ENCODE assay signal across 16 mouse cellular contexts in the genomic region with DNA sequence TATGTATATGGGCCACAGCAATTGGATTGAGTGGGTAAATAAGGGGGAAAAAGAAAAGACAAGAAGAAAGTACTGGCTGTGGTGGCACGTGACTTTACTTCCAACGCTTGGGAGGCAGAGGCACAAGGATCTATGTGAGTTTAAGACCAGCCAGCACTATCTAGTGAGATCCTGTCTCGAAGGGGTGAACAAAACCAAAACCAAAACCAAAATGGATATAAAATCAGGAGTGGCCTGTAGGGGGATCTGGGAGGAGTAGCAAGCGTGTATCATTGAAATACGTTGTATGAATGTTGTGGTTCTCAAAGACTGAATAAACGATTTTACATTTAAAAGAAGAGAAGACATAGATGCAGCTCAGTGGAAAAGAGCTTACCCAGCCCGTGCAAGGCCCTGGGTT. TPM values are rescaled to one million over a fixed set of nuclear protein-coding genes. Genes with fewer than 3 reads are reported as not detected.
DNase-seq lines count a peak whose midpoint lies in the region; ATAC-seq and TF ChIP-seq lines count a peak whose summit lies in the region.
"Had no signal": no experiment of that assay in that cellular context is flagged by ENCODE, and none has a peak within 500 bp of the region (broad histone marks: within the 10 kb centered on the region; RNA-seq: fewer than 3 reads in every experiment).

No protein-coding gene starts in this region.

- no peaks in the 10 kb centered on the region for H3K9me3 ChIP-seq in intestine, postnatal 0 days (ENCODE audit: control insufficient read depth)
- no peaks in the 10 kb centered on the region for H3K9me3 ChIP-seq in intestine, embryonic 16.5 days (ENCODE audit: control insufficient read depth, low read length)
- H3K9me3 ChIP-seq in stomach, postnatal 0 days (ENCODE audit: control insufficient read depth, low read length): no peaks in the 10 kb centered on the region
- H3K9me3 ChIP-seq: embryonic facial prominence, embryonic 15.5 days; heart, embryonic 10.5 days; hindbrain, embryonic 10.5 days; midbrain, embryonic 12.5 days had no signal

- peaks cover 8% of the 10 kb centered on the region; the same call in 1 of the 2 replicates for H3K36me3 ChIP-seq in intestine, postnatal 0 days (ENCODE audit: control insufficient read depth, insufficient read depth)
- no peaks in the 10 kb centered on the region for H3K36me3 ChIP-seq in intestine, embryonic 16.5 days (ENCODE audit: control insufficient read depth, insufficient read depth, low read length)
- H3K36me3 ChIP-seq in stomach, postnatal 0 days (ENCODE audit: control insufficient read depth, insufficient read depth, low read length): peaks cover 4% of the 10 kb centered on the region; the same call in 1 of the 2 replicates
- H3K36me3 ChIP-seq: midbrain, embryonic 12.5 days had no signal

- H3K4me1 ChIP-seq in intestine, postnatal 0 days (replicated peaks; ENCODE audit: control insufficient read depth, insufficient read depth, low read length): no peaks in the 10 kb centered on the region
- no peaks in the 10 kb centered on the region for H3K4me1 ChIP-seq in intestine, embryonic 16.5 days (ENCODE audit: control insufficient read depth, insufficient read depth, low read length)
- no peaks in the 10 kb centered on the region for H3K4me1 ChIP-seq in stomach, postnatal 0 days (replicated peaks; ENCODE audit: control insufficient read depth, insufficient read depth)

- ATAC-seq in intestine, postnatal 0 days: no peak
- ATAC-seq in intestine, embryonic 16.5 days: no peak
- ATAC-seq in common myeloid progenitor, adult 5-6 weeks (replicated peaks; ENCODE audit: low read depth, poor library complexity, severe bottlenecking): peak; percentile 74
- ATAC-seq in stomach, postnatal 0 days (ENCODE audit: low FRiP score, low TSS enrichment): no peak
- ATAC-seq: forebrain, embryonic 14.5 days had no signal

- DNase-seq in lung, postnatal 36 days: peak; percentile 45
- no peak for DNase-seq in lung, adult 18-20 months
- DNase-seq in stomach, postnatal 0 days (ENCODE audit: low spot score): no peak
- DNase-seq in cerebellum, postnatal 25 days: no peak
- DNase-seq: cerebellum, adult 11 months; kidney, adult 18-20 months; right cerebral cortex, postnatal 4 days had no signal

- no peak for TF ChIP-seq EP300 in stomach, postnatal 0 days (optimal IDR thresholded peaks at IDR 0.05)

- H3K4me2 ChIP-seq in intestine, postnatal 0 days (replicated peaks; ENCODE audit: low read depth): no peak overlapping the region
- no peak overlapping the region for H3K4me2 ChIP-seq in intestine, embryonic 16.5 days (ENCODE audit: low read depth, low read length)
- no peak overlapping the region for H3K4me2 ChIP-seq in stomach, postnatal 0 days (replicated peaks; ENCODE audit: low read depth)
- H3K4me2 ChIP-seq: embryonic facial prominence, embryonic 15.5 days; midbrain, embryonic 12.5 days had no signal

- WGBS in intestine, postnatal 0 days: 79% methylated on average over 7 of the region's 7 CpGs
- WGBS in intestine, embryonic 16.5 days: 78% methylated on average over 7 of the region's 7 CpGs
- 78% methylated on average over 7 of the region's 7 CpGs for WGBS in stomach, postnatal 0 days

- no peak overlapping the region for H3K27ac ChIP-seq in intestine, postnatal 0 days (ENCODE audit: low read depth, low read length)
- no peak overlapping the region for H3K27ac ChIP-seq in intestine, embryonic 16.5 days (ENCODE audit: low read length)
- no peak overlapping the region for H3K27ac ChIP-seq in stomach, postnatal 0 days (replicated peaks)
- H3K27ac ChIP-seq: hindbrain, embryonic 10.5 days; liver, embryonic 14.5 days; midbrain, embryonic 12.5 days had no signal

- no peaks in the 10 kb centered on the region for H3K27me3 ChIP-seq in intestine, postnatal 0 days (replicated peaks; ENCODE audit: control insufficient read depth, insufficient read depth, low read length)
- no peaks in the 10 kb centered on the region for H3K27me3 ChIP-seq in intestine, embryonic 16.5 days (replicated peaks; ENCODE audit: control insufficient read depth, insufficient read depth, low read length)
- H3K27me3 ChIP-seq in stomach, postnatal 0 days (ENCODE audit: control insufficient read depth, insufficient read depth, low read length): no peaks in the 10 kb centered on the region
- H3K27me3 ChIP-seq: embryonic facial prominence, embryonic 15.5 days; midbrain, embryonic 12.5 days had no signal

- no peak overlapping the region for H3K9ac ChIP-seq in intestine, postnatal 0 days (ENCODE audit: low read depth, low read length)
- H3K9ac ChIP-seq in intestine, embryonic 16.5 days (ENCODE audit: low read depth, low read length): no peak overlapping the region
- no peak overlapping the region for H3K9ac ChIP-seq in stomach, postnatal 0 days (ENCODE audit: low read length)
- H3K9ac ChIP-seq: embryonic facial prominence, embryonic 15.5 days; liver, embryonic 14.5 days; midbrain, embryonic 12.5 days had no signal

- H3K4me3 ChIP-seq in intestine, postnatal 0 days (ENCODE audit: low read depth, low read length): no peak overlapping the region
- H3K4me3 ChIP-seq in intestine, embryonic 16.5 days (ENCODE audit: low read length): no peak overlapping the region
- H3K4me3 ChIP-seq in stomach, postnatal 0 days (ENCODE audit: low read depth, low read length): no peak overlapping the region
- H3K4me3 ChIP-seq: embryonic facial prominence, embryonic 15.5 days; heart, embryonic 10.5 days; hindbrain, embryonic 10.5 days; midbrain, embryonic 12.5 days had no signal

- TF ChIP-seq CTCF in intestine, postnatal 0 days (IDR thresholded peaks at IDR 0.05; ENCODE audit: low read depth): peak; percentile 47
- peak; percentile 49 for TF ChIP-seq CTCF in stomach, postnatal 0 days (IDR thresholded peaks at IDR 0.05; ENCODE audit: low read depth)

RNA-seq across cellular contexts. Expression of a gene that starts 34.5 kb away (rescaled TPM):
- 26.5 TPM in 2 replicates for polyA plus RNA-seq in intestine, postnatal 0 days (2015; fragmentation: Nextera tagmentation; extraction: Ambion mirVana)
- polyA plus RNA-seq in intestine, embryonic 16.5 days (2015; fragmentation: Nextera tagmentation; extraction: Ambion mirVana): 59.9 and 73.1 TPM in 2 replicates
- 34.5 and 51.2 TPM in 2 replicates for total RNA-seq in common myeloid progenitor, adult 5-6 weeks (2017)
- 30.1 and 31.8 TPM in 2 replicates for polyA plus RNA-seq in stomach, postnatal 0 days (2015; fragmentation: Nextera tagmentation; extraction: Ambion mirVana)
